Mouse (Mus musculus): ENCODE data around the gene Mis18a.

DNA sequence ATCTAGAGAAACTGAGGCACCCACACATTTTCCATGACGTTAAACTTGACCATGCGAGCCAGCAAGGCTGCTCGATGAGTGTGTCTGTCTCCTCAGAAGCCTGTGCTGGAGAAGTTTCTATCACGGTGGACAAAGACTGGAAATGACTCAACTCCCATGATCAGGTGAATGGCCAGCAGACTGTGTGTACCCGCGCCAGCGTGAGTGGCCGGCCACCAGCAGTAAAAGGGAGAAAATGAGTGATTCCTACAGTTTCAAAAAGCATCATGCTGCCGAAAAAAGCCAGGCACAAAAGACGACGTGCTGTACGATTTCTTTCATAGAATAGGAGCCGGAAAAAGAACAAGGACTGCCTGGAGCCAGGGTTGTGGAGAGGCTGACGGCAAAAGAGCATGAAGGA, 27.8 kb downstream of the Mis18a start:
- TF ChIP-seq REST (IDR thresholded peaks at IDR 0.05; ENCODE audit: insufficient read depth, insufficient read length) (no peak), POLR2A (IDR thresholded peaks at IDR 0.05; ENCODE audit: insufficient read length, low read depth) (no peak), E2F4 (IDR thresholded peaks at IDR 0.05; ENCODE audit: insufficient read depth) (no peak), SRF (IDR thresholded peaks at IDR 0.05; ENCODE audit: control insufficient read depth, insufficient read length, low read depth) (no peak), TCF3 (IDR thresholded peaks at IDR 0.05; ENCODE audit: insufficient read length, low read depth) (no peak), MAX (IDR thresholded peaks at IDR 0.05; ENCODE audit: low read depth) (no peak), USF1 (IDR thresholded peaks at IDR 0.05; ENCODE audit: low read depth) (no peak), MYOG (IDR thresholded peaks at IDR 0.05; ENCODE audit: control insufficient read depth in 1 of 3, insufficient read depth in 1 of 3, insufficient read length in 2 of 3, low read depth in 2 of 3) (no peak), CEBPB (IDR thresholded peaks at IDR 0.05; ENCODE audit: insufficient read depth, poor library complexity, severe bottlenecking) (no peak)

Measured in myocyte (in vitro differentiated cells).